Mouse (Mus musculus): ENCODE measurements around the gene Tectb. TPM values are rescaled to one million over a fixed set of nuclear protein-coding genes. Genes with fewer than 3 reads are reported as not detected.

The Tectb gene
- polyA plus RNA-seq, 1 experiment = 0.29 TPM

Other genes with a start within 250 kb of the Tectb start
- gene Gpam, start 53.5 kb upstream of the Tectb start, polyA plus RNA-seq (2012; rRNA removed) = 65.6 and 67.5 TPM in 2 replicates
- 0.14 and 0.22 TPM in 2 replicates for gene Gucy2g, start 60.5 kb downstream of the Tectb start, polyA plus RNA-seq (2012; rRNA removed)
- gene Acsl5, start 71.2 kb downstream of the Tectb start, polyA plus RNA-seq (2012; rRNA removed) = 47.9 and 50.6 TPM in 2 replicates
- 29.3 and 33.3 TPM in 2 replicates for gene Zdhhc6, start 135.3 kb downstream of the Tectb start, polyA plus RNA-seq (2012; rRNA removed)
- 22.7 and 23.4 TPM in 2 replicates for gene Vti1a, start 135.6 kb downstream of the Tectb start, polyA plus RNA-seq (2012; rRNA removed)

All from urinary bladder, adult 2 months (tissue).